Comparison of ENCODE assay signal across 22 mouse cellular contexts in genomic region chr8:13694735-13695134, GRCm38 (mm10). TPM values are rescaled to one million over a fixed set of nuclear protein-coding genes. Genes with fewer than 3 reads are reported as not detected.
DNase-seq lines count a peak whose midpoint lies in the region; ATAC-seq and TF ChIP-seq lines count a peak whose summit lies in the region.
"Had no signal": no experiment of that assay in that cellular context is flagged by ENCODE, and none has a peak within 500 bp of the region (broad histone marks: within the 10 kb centered on the region; RNA-seq: fewer than 3 reads in every experiment).

No protein-coding gene starts in this region.

- no peak overlapping the region for H3K4me2 ChIP-seq in intestine, embryonic 14.5 days (ENCODE audit: low read length)
- no peak overlapping the region for H3K4me2 ChIP-seq in intestine, postnatal 0 days (replicated peaks; ENCODE audit: low read depth)
- H3K4me2 ChIP-seq in intestine, embryonic 15.5 days (replicated peaks): no peak overlapping the region
- H3K4me2 ChIP-seq in stomach, embryonic 16.5 days (ENCODE audit: low read depth, low read length): no peak overlapping the region
- H3K4me2 ChIP-seq: forebrain, embryonic 15.5 days; heart, embryonic 15.5 days; hindbrain, embryonic 13.5 days; limb, embryonic 12.5 days; liver, embryonic 11.5 days; neural tube, embryonic 15.5 days had no signal

- H3K27ac ChIP-seq in intestine, embryonic 14.5 days (ENCODE audit: low read depth): no peak overlapping the region
- no peak overlapping the region for H3K27ac ChIP-seq in intestine, postnatal 0 days (ENCODE audit: low read depth, low read length)
- no peak overlapping the region for H3K27ac ChIP-seq in intestine, embryonic 15.5 days
- no peak overlapping the region; the same call in 1 of the 2 replicates for H3K27ac ChIP-seq in stomach, embryonic 16.5 days (ENCODE audit: low read length)
- H3K27ac ChIP-seq: forebrain, embryonic 15.5 days; heart, embryonic 15.5 days; hindbrain, embryonic 13.5 days; limb, embryonic 12.5 days; midbrain, embryonic 10.5 days; neural tube, embryonic 15.5 days had no signal

- DNase-seq in cerebellum, adult 9-10 months: peak; percentile 25
- DNase-seq in cerebellum, adult 8-10 months: no peak
- no peak for DNase-seq in intestine, embryonic 14.5 days (ENCODE audit: low spot score)
- no peak for DNase-seq in left cerebral cortex, postnatal 10 days (ENCODE audit: extremely low spot score in 1 of 2, low spot score in 2 of 2)
- DNase-seq: adrenal gland, postnatal 10 days; cerebellum, postnatal 36 days; gastrocnemius, postnatal 36 days; heart, postnatal 36 days; kidney, adult 9 months; liver, postnatal 0 days; thymus, postnatal 25 days had no signal

- H3K4me3 ChIP-seq in intestine, embryonic 14.5 days (ENCODE audit: low read depth, low read length): no peak overlapping the region
- no peak overlapping the region for H3K4me3 ChIP-seq in intestine, postnatal 0 days (ENCODE audit: low read depth, low read length)
- H3K4me3 ChIP-seq in intestine, embryonic 15.5 days (replicated peaks): no peak overlapping the region
- no peak overlapping the region for H3K4me3 ChIP-seq in stomach, embryonic 16.5 days (replicated peaks; ENCODE audit: low read length)
- H3K4me3 ChIP-seq: forebrain, embryonic 15.5 days; heart, embryonic 15.5 days; hindbrain, embryonic 13.5 days; limb, embryonic 12.5 days; midbrain, embryonic 10.5 days; neural tube, embryonic 15.5 days had no signal

- H3K36me3 ChIP-seq in intestine, embryonic 14.5 days (ENCODE audit: control insufficient read depth, insufficient read depth, low read length): no peaks in the 10 kb centered on the region
- no peaks in the 10 kb centered on the region for H3K36me3 ChIP-seq in intestine, postnatal 0 days (ENCODE audit: control insufficient read depth, insufficient read depth)
- H3K36me3 ChIP-seq in intestine, embryonic 15.5 days: no peaks in the 10 kb centered on the region
- H3K36me3 ChIP-seq in stomach, embryonic 16.5 days (ENCODE audit: control insufficient read depth, insufficient read depth, low read length): no peaks in the 10 kb centered on the region
- H3K36me3 ChIP-seq: forebrain, embryonic 15.5 days; heart, embryonic 15.5 days; hindbrain, embryonic 13.5 days; limb, embryonic 12.5 days; midbrain, embryonic 10.5 days; neural tube, embryonic 15.5 days had no signal

- intact Hi-C loops in left cerebral cortex, postnatal 10 days (cut with DNase I): no loop called here

- H3K9me3 ChIP-seq in intestine, embryonic 14.5 days (ENCODE audit: control insufficient read depth, low read length): no peaks in the 10 kb centered on the region
- H3K9me3 ChIP-seq in intestine, postnatal 0 days (ENCODE audit: control insufficient read depth): no peaks in the 10 kb centered on the region
- no peaks in the 10 kb centered on the region for H3K9me3 ChIP-seq in intestine, embryonic 15.5 days
- no peaks in the 10 kb centered on the region for H3K9me3 ChIP-seq in stomach, embryonic 16.5 days (replicated peaks; ENCODE audit: control insufficient read depth, low read length)
- H3K9me3 ChIP-seq: forebrain, embryonic 15.5 days; heart, embryonic 15.5 days; hindbrain, embryonic 13.5 days; limb, embryonic 12.5 days; midbrain, embryonic 10.5 days; neural tube, embryonic 15.5 days had no signal

- 23% methylated on average over 12 of the region's 12 CpGs for WGBS in intestine, embryonic 14.5 days
- WGBS in intestine, postnatal 0 days: 33% methylated on average over 12 of the region's 12 CpGs
- WGBS in intestine, embryonic 15.5 days: 24% methylated on average over 12 of the region's 12 CpGs
- 34% methylated on average over 12 of the region's 12 CpGs for WGBS in stomach, embryonic 16.5 days

- peaks cover 2% of the 10 kb centered on the region; the same call in 1 of the 2 replicates for H3K4me1 ChIP-seq in intestine, embryonic 14.5 days (replicated peaks; ENCODE audit: control insufficient read depth, insufficient read depth, low read length)
- no peaks in the 10 kb centered on the region; the same call in 1 of the 2 replicates for H3K4me1 ChIP-seq in intestine, postnatal 0 days (replicated peaks; ENCODE audit: control insufficient read depth, insufficient read depth, low read length)
- H3K4me1 ChIP-seq in intestine, embryonic 15.5 days (replicated peaks): peaks cover 17% of the 10 kb centered on the region; the same call in 1 of the 2 replicates
- peaks cover 20% of the 10 kb centered on the region for H3K4me1 ChIP-seq in stomach, embryonic 16.5 days (ENCODE audit: control insufficient read depth, insufficient read depth, low read length)
- H3K4me1 ChIP-seq: limb, embryonic 12.5 days had no signal

- H3K27me3 ChIP-seq in intestine, embryonic 14.5 days (replicated peaks; ENCODE audit: control insufficient read depth, insufficient read depth, low read length): no peaks in the 10 kb centered on the region
- H3K27me3 ChIP-seq in intestine, postnatal 0 days (replicated peaks; ENCODE audit: control insufficient read depth, insufficient read depth, low read length): no peaks in the 10 kb centered on the region
- no peaks in the 10 kb centered on the region for H3K27me3 ChIP-seq in intestine, embryonic 15.5 days (replicated peaks)
- H3K27me3 ChIP-seq in stomach, embryonic 16.5 days (ENCODE audit: control insufficient read depth, insufficient read depth, low read length): no peaks in the 10 kb centered on the region
- H3K27me3 ChIP-seq: forebrain, embryonic 15.5 days; hindbrain, embryonic 13.5 days; limb, embryonic 12.5 days; neural tube, embryonic 15.5 days had no signal

- peak; percentile 22; the same call in 1 of the 2 replicates for ATAC-seq in intestine, embryonic 14.5 days (replicated peaks; ENCODE audit: low FRiP score, low TSS enrichment, low read depth)
- no peak; the same call in 1 of the 2 replicates for ATAC-seq in intestine, postnatal 0 days
- ATAC-seq in intestine, embryonic 15.5 days: 0 out of 2 replicates have a peak, but pooled peaks have one; percentile 21
- peak; percentile 54; the same call in 1 of the 2 replicates for ATAC-seq in stomach, embryonic 16.5 days (ENCODE audit: insufficient read depth, low FRiP score)
- ATAC-seq: forebrain, embryonic 15.5 days; liver, postnatal 0 days; lung, postnatal 0 days had no signal

- TF ChIP-seq CTCF in intestine, postnatal 0 days (IDR thresholded peaks at IDR 0.05; ENCODE audit: low read depth): no peak

- no peak overlapping the region for H3K9ac ChIP-seq in intestine, embryonic 14.5 days (ENCODE audit: low read length)
- H3K9ac ChIP-seq in intestine, postnatal 0 days (ENCODE audit: low read depth, low read length): no peak overlapping the region
- H3K9ac ChIP-seq in intestine, embryonic 15.5 days: no peak overlapping the region
- no peak overlapping the region for H3K9ac ChIP-seq in stomach, embryonic 16.5 days (ENCODE audit: low read length)
- H3K9ac ChIP-seq: forebrain, embryonic 15.5 days; heart, embryonic 15.5 days; hindbrain, embryonic 13.5 days; limb, embryonic 12.5 days; liver, postnatal 0 days; neural tube, embryonic 15.5 days had no signal

RNA-seq across cellular contexts. Expression of gene Cfap97d2, which starts 11.0 kb away (rescaled TPM):
- 0.12 TPM in 1 of 2 replicates, not detected in the other for polyA plus RNA-seq in intestine, embryonic 14.5 days (2014; fragmentation: Nextera tagmentation; extraction: Ambion mirVana)
- not detected in 2 replicates for polyA plus RNA-seq in intestine, postnatal 0 days (2015; fragmentation: Nextera tagmentation; extraction: Ambion mirVana)
- polyA plus RNA-seq in intestine, embryonic 15.5 days (2015; fragmentation: Nextera tagmentation; extraction: Ambion mirVana): 0.10 TPM in 1 of 2 replicates, not detected in the other
- 0.05 and 0.42 TPM in 2 replicates for polyA plus RNA-seq in stomach, embryonic 16.5 days (2015; fragmentation: Nextera tagmentation; extraction: Ambion mirVana)
- total RNA-seq in left cerebral cortex, postnatal 10 days (2021): 1 to 10 TPM in 1 of 2 experiments, under 1 TPM in 1; 0.75 to 1.5 TPM
- total RNA-seq: gastrocnemius, postnatal 36 days; heart, postnatal 36 days had no signal
- polyA plus RNA-seq: heart, embryonic 15.5 days; liver, embryonic 11.5 days; liver, postnatal 0 days had no signal

RNA-seq across cellular contexts. Expression of gene Rasa3, which starts 17.3 kb away (rescaled TPM):
- polyA plus RNA-seq in intestine, embryonic 14.5 days (2014; fragmentation: Nextera tagmentation; extraction: Ambion mirVana): 24.9 and 27.8 TPM in 2 replicates
- 9.8 and 9.9 TPM in 2 replicates for polyA plus RNA-seq in intestine, postnatal 0 days (2015; fragmentation: Nextera tagmentation; extraction: Ambion mirVana)
- 19.1 and 22.2 TPM in 2 replicates for polyA plus RNA-seq in intestine, embryonic 15.5 days (2015; fragmentation: Nextera tagmentation; extraction: Ambion mirVana)
- 30.9 and 35.5 TPM in 2 replicates for polyA plus RNA-seq in stomach, embryonic 16.5 days (2015; fragmentation: Nextera tagmentation; extraction: Ambion mirVana)
- total RNA-seq in left cerebral cortex, postnatal 10 days (2021): 10 to 100 TPM; 55.6 to 56.9 TPM
